ENCODE assay signal across 8 mouse cellular contexts in the genomic region with DNA sequence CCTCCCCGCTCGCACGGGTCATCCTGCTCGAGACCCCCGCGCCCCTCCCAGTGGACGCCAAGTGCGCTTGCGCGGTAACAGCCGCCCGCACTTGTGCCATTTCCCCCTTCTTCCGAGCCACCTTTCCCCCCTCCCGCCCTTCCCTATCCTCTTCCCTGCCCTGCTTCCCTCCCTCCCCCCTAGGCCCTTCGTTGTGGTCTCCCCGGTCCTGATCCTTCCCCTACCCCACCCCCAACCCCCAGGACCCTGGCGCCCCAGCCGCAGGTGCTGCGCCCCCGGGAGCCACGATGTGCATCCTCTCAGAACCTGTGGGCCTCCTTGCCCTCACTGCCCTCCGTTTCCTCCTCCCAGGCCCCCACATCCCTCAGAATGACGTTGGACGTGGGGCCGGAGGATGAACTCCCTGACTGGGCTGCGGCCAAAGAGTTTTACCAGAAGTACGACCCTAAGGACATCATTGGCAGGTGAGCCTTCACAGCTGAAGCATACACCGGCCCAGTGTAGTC. TPM values are rescaled to one million over a fixed set of nuclear protein-coding genes. Genes with fewer than 3 reads are reported as not detected.
DNase-seq lines count a peak whose midpoint lies in the region; ATAC-seq and TF ChIP-seq lines count a peak whose summit lies in the region.

No protein-coding gene starts in this region.

- peaks cover 6% of the 10 kb centered on the region for H3K4me1 ChIP-seq in heart, adult 2 months (ENCODE audit: control insufficient read depth, insufficient read depth, low read length)
- H3K4me1 ChIP-seq in hindbrain, embryonic 13.5 days (replicated peaks) = peaks cover 33% of the 10 kb centered on the region
- H3K4me1 ChIP-seq in midbrain, embryonic 12.5 days = peaks cover 21% of the 10 kb centered on the region

- WGBS in heart, adult 2 months = 1% methylated on average over 27 of the region's 28 CpGs
- WGBS in hindbrain, embryonic 13.5 days = 2% methylated on average over 18 of the region's 28 CpGs
- 1% methylated on average over 18 of the region's 28 CpGs for WGBS in midbrain, embryonic 12.5 days

- H3K27me3 ChIP-seq in heart, adult 2 months (ENCODE audit: control insufficient read depth, insufficient read depth, low read length) = no peaks in the 10 kb centered on the region
- H3K27me3 ChIP-seq in hindbrain, embryonic 13.5 days = no peaks in the 10 kb centered on the region
- no peaks in the 10 kb centered on the region for H3K27me3 ChIP-seq in midbrain, embryonic 12.5 days

- H3K79me2 ChIP-seq in heart, adult 2 months (replicated peaks; ENCODE audit: control insufficient read depth, insufficient read depth, low read length) = no peaks in the 10 kb centered on the region

- peak overlapping the region; percentile 96 for H3K4me2 ChIP-seq in hindbrain, embryonic 13.5 days
- H3K4me2 ChIP-seq in midbrain, embryonic 12.5 days (replicated peaks) = peak overlapping the region; percentile 87

- peak overlapping the region; percentile 59 for H3K4me3 ChIP-seq in heart, adult 2 months
- H3K4me3 ChIP-seq in hindbrain, embryonic 13.5 days = peak overlapping the region; percentile 86
- peak overlapping the region; percentile 64 for H3K4me3 ChIP-seq in midbrain, embryonic 12.5 days

- H3K27ac ChIP-seq in heart, adult 2 months = peak overlapping the region; percentile 80
- H3K27ac ChIP-seq in hindbrain, embryonic 13.5 days = peak overlapping the region; percentile 80
- H3K27ac ChIP-seq in midbrain, embryonic 12.5 days (replicated peaks) = peak overlapping the region; percentile 69

- H3K9ac ChIP-seq in heart, adult 2 months (ENCODE audit: low read depth, low read length) = peak overlapping the region; percentile 88
- peak overlapping the region; percentile 93 for H3K9ac ChIP-seq in hindbrain, embryonic 13.5 days
- H3K9ac ChIP-seq in midbrain, embryonic 12.5 days (replicated peaks) = peak overlapping the region; percentile 85

- ATAC-seq in hindbrain, embryonic 13.5 days (ENCODE audit: low FRiP score) = peak; percentile 16; the same call in 1 of the 2 replicates
- peak; percentile 5; the same call in 1 of the 2 replicates for ATAC-seq in midbrain, embryonic 12.5 days (ENCODE audit: low FRiP score, low read depth)
- ATAC-seq in monocyte, adult 5-6 weeks (replicated peaks; ENCODE audit: insufficient number of reproducible peaks, low FRiP score, low TSS enrichment, poor library complexity, severe bottlenecking) = no peak

- H3K9me3 ChIP-seq in hindbrain, embryonic 13.5 days = no peaks in the 10 kb centered on the region
- no peaks in the 10 kb centered on the region for H3K9me3 ChIP-seq in midbrain, embryonic 12.5 days

- no peak for TF ChIP-seq EP300 in heart, adult 2 months (IDR thresholded peaks at IDR 0.05; ENCODE audit: insufficient read depth, low read depth, low read length)

- no peak for TF ChIP-seq POLR2A in heart, adult 2 months (IDR thresholded peaks at IDR 0.05; ENCODE audit: insufficient read depth, low read depth, low read length)

- TF ChIP-seq CTCF in heart, adult 2 months (IDR thresholded peaks at IDR 0.05) = no peak

- H3K36me3 ChIP-seq in heart, adult 2 months (ENCODE audit: control insufficient read depth, insufficient read depth, low read length) = no peaks in the 10 kb centered on the region
- H3K36me3 ChIP-seq in hindbrain, embryonic 13.5 days = peaks cover 28% of the 10 kb centered on the region
- peaks cover 16% of the 10 kb centered on the region for H3K36me3 ChIP-seq in midbrain, embryonic 12.5 days

- peak in 1 of 2 experiments; percentile 25 for DNase-seq in heart, adult 2 months
- no peak for DNase-seq in heart, adult 11 months
- DNase-seq in 416B (ENCODE audit: low read depth) = peak; percentile 24
- DNase-seq in cerebellum, postnatal 25 days = peak; percentile 44 to 55
- DNase-seq in right cerebral cortex, adult 2 months (ENCODE audit: low spot score in 2 of 2) = no peak

- intact Hi-C loops in heart, adult 2 months (cut with DNase I) = loop anchor here (2.0 kb wide), 1 partner anchor 15 kb away; a partner anchor contains a TSS

RNA-seq across cellular contexts. Expression of a gene that starts 0.4 kb away (rescaled TPM):
- 10 to 100 TPM; 13.9 to 17.5 TPM for total RNA-seq in heart, adult 2 months (2021)
- 30.1 and 40.1 TPM in 2 replicates for polyA plus RNA-seq in heart, adult 2 months (2012; rRNA removed)
- 55.1 and 60.5 TPM in 2 replicates for polyA plus RNA-seq in hindbrain, embryonic 13.5 days (2015; fragmentation: Nextera tagmentation; extraction: Ambion mirVana)
- 53.6 and 54.1 TPM in 2 replicates for polyA plus RNA-seq in midbrain, embryonic 12.5 days (2016; fragmentation: Nextera tagmentation; extraction: Ambion mirVana)
- total RNA-seq in monocyte, adult 5-6 weeks (2017) = 58.5 to 75.1 TPM (median 73.4 TPM) in 3 replicates

RNA-seq across cellular contexts. Expression of a gene that starts 12.4 kb away (rescaled TPM):
- not detected for total RNA-seq in heart, adult 2 months (2021)
- polyA plus RNA-seq in heart, adult 2 months (2012; rRNA removed) = not detected in 2 replicates
- 6.6 and 8.2 TPM in 2 replicates for polyA plus RNA-seq in hindbrain, embryonic 13.5 days (2015; fragmentation: Nextera tagmentation; extraction: Ambion mirVana)
- 3.5 and 6.3 TPM in 2 replicates for polyA plus RNA-seq in midbrain, embryonic 12.5 days (2016; fragmentation: Nextera tagmentation; extraction: Ambion mirVana)
- 4.3 to 14.7 TPM (median 5.7 TPM) in 3 replicates for total RNA-seq in monocyte, adult 5-6 weeks (2017)

RNA-seq across cellular contexts. Expression of a gene that starts 14.8 kb away (rescaled TPM):
- total RNA-seq in heart, adult 2 months (2021) = 10 to 100 TPM; 10.4 to 11.7 TPM
- 10.6 and 11.4 TPM in 2 replicates for polyA plus RNA-seq in heart, adult 2 months (2012; rRNA removed)
- 10.7 and 13.0 TPM in 2 replicates for polyA plus RNA-seq in hindbrain, embryonic 13.5 days (2015; fragmentation: Nextera tagmentation; extraction: Ambion mirVana)
- polyA plus RNA-seq in midbrain, embryonic 12.5 days (2016; fragmentation: Nextera tagmentation; extraction: Ambion mirVana) = 11.9 and 16.1 TPM in 2 replicates
- 1.1 to 2.8 TPM (median 2.6 TPM) in 3 replicates for total RNA-seq in monocyte, adult 5-6 weeks (2017)

RNA-seq across cellular contexts. Expression of a gene that starts 15.0 kb away (rescaled TPM):
- total RNA-seq in heart, adult 2 months (2021) = 10 to 100 TPM; 41.0 to 44.8 TPM
- polyA plus RNA-seq in heart, adult 2 months (2012; rRNA removed) = 18.2 and 27.3 TPM in 2 replicates
- 49.9 and 50.5 TPM in 2 replicates for polyA plus RNA-seq in hindbrain, embryonic 13.5 days (2015; fragmentation: Nextera tagmentation; extraction: Ambion mirVana)
- 68.6 and 71.1 TPM in 2 replicates for polyA plus RNA-seq in midbrain, embryonic 12.5 days (2016; fragmentation: Nextera tagmentation; extraction: Ambion mirVana)
- total RNA-seq in monocyte, adult 5-6 weeks (2017) = 67.4 to 77.5 TPM (median 69.4 TPM) in 3 replicates

RNA-seq across cellular contexts. Expression of a gene that starts 42.0 kb away (rescaled TPM):
- total RNA-seq in heart, adult 2 months (2021) = 10 to 100 TPM; 17.7 to 24.9 TPM
- 12.5 and 20.9 TPM in 2 replicates for polyA plus RNA-seq in heart, adult 2 months (2012; rRNA removed)
- 22.2 and 25.0 TPM in 2 replicates for polyA plus RNA-seq in hindbrain, embryonic 13.5 days (2015; fragmentation: Nextera tagmentation; extraction: Ambion mirVana)
- 39.9 and 42.8 TPM in 2 replicates for polyA plus RNA-seq in midbrain, embryonic 12.5 days (2016; fragmentation: Nextera tagmentation; extraction: Ambion mirVana)
- total RNA-seq in monocyte, adult 5-6 weeks (2017) = 1.7 to 7.4 TPM (median 2.3 TPM) in 3 replicates

Comparison
In these comparisons a context has a peak if more than half of its experiments do, and no peak if none do; other contexts are left out.
1. DNase-seq: peak in 416B (single experiment) and cerebellum, postnatal 25 days (2 of 2); none in heart, adult 11 months (single experiment) and right cerebral cortex, adult 2 months (0 of 2).
2. Peak in every context shown above with its lines, with median percentiles within 50 percentile points of each other: H3K27ac ChIP-seq, H3K4me3 ChIP-seq and H3K9ac ChIP-seq.